Mouse (Mus musculus): Measurements from ENCODE around the gene Vstm5.

GRCm38 (mm10) chr9:15288402-15288801 lies 49.6 kb downstream of the Vstm5 start:
- TF ChIP-seq CTCF (IDR thresholded peaks at IDR 0.05; ENCODE audit: low read depth, low read length), result no peak
- no peak for TF ChIP-seq EP300 (IDR thresholded peaks at IDR 0.05; ENCODE audit: insufficient read depth, low read depth, low read length)
